Mouse (Mus musculus): ENCODE measurements around the gene Ptgs2.

Ptgs2 gene

GRCm38 (mm10) chr1:150099790-150100333 is at the start of gene Ptgs2:
TSS of gene Ptgs2 (plus strand) at chr1:150100031.
- peak; percentile 77 to 82 for DNase-seq

GRCm38 (mm10) chr1:150050256-150050655 is 49.6 kb upstream of the Ptgs2 start:
- DNase-seq, result no peak

- no peak for DNase-seq
Observed at GRCm38 (mm10) chr1:150065684-150066083, 34.1 kb upstream of the Ptgs2 start.

- no peak for DNase-seq
Observed at GRCm38 (mm10) chr1:150072880-150073279, 27.0 kb upstream of the Ptgs2 start.

GRCm38 (mm10) chr1:150074609-150075008 is 25.2 kb upstream of the Ptgs2 start:
- no peak for DNase-seq

- DNase-seq, result no peak
Observed at GRCm38 (mm10) chr1:150089040-150089692, 10.7 kb upstream of the Ptgs2 start.

GRCm38 (mm10) chr1:150090229-150090628 is 9.6 kb upstream of the Ptgs2 start:
- no peak for DNase-seq

- no peak for DNase-seq
Observed at GRCm38 (mm10) chr1:150097036-150097435, 2.8 kb upstream of the Ptgs2 start.

- DNase-seq, result no peak
Observed at GRCm38 (mm10) chr1:150097721-150098120, 2.1 kb upstream of the Ptgs2 start.

GRCm38 (mm10) chr1:150099374-150099773 is 457 bp upstream of the Ptgs2 start:
- no peak for DNase-seq

- peak in 1 of 2 experiments; percentile 3 for DNase-seq
Observed at GRCm38 (mm10) chr1:150104228-150104720, 4.4 kb downstream of the Ptgs2 start.

- no peak for DNase-seq
Observed at GRCm38 (mm10) chr1:150106736-150107135, 6.9 kb downstream of the Ptgs2 start.

- no peak for DNase-seq
Observed at GRCm38 (mm10) chr1:150109591-150109990, 9.8 kb downstream of the Ptgs2 start.

GRCm38 (mm10) chr1:150115352-150115751 is 15.5 kb downstream of the Ptgs2 start:
- DNase-seq, result peak; percentile 63 to 79

- DNase-seq, result no peak
Observed at GRCm38 (mm10) chr1:150118352-150118751, 18.5 kb downstream of the Ptgs2 start.

- DNase-seq, result no peak
Observed at GRCm38 (mm10) chr1:150125568-150125967, 25.7 kb downstream of the Ptgs2 start.

- DNase-seq, result no peak
Observed at GRCm38 (mm10) chr1:150130070-150130469, 30.2 kb downstream of the Ptgs2 start.

GRCm38 (mm10) chr1:150130586-150131275 is 30.9 kb downstream of the Ptgs2 start:
- DNase-seq, result no peak

- no peak for DNase-seq
Observed at GRCm38 (mm10) chr1:150135350-150135749, 35.5 kb downstream of the Ptgs2 start.

GRCm38 (mm10) chr1:150139730-150140129 is 39.9 kb downstream of the Ptgs2 start:
- no peak for DNase-seq

- DNase-seq, result no peak
Observed at GRCm38 (mm10) chr1:150141939-150142338, 42.1 kb downstream of the Ptgs2 start.

- DNase-seq, result no peak
Observed at GRCm38 (mm10) chr1:150143578-150143977, 43.7 kb downstream of the Ptgs2 start.

GRCm38 (mm10) chr1:150145049-150145448 is 45.2 kb downstream of the Ptgs2 start:
- DNase-seq, result peak; percentile 17 to 25

- no peak for DNase-seq
Observed at GRCm38 (mm10) chr1:150147272-150147671, 47.4 kb downstream of the Ptgs2 start.

All from lung, adult 18-20 months (tissue).